28 mouse cellular contexts compared by ENCODE assay signal in the genomic region with DNA sequence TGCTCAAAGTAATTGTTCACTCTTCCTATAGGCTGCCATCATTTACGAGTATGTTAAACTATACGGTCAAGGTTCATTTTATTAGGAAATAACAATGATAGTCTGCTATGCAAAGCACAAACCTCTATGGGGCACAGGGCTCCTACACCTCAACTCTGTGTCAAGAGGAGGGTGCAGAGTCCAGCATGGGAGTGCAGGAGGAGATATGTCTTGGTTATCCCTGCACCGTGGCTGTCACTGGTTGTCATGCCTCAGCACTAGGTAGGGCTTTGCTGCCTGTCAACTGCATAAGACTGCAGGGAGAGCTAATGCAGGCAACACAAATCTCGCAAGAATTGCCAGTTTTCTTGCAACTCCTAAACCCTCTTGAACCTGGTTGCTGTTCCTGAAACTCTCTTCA.
DNase-seq lines count a peak whose midpoint lies in the region; ATAC-seq and TF ChIP-seq lines count a peak whose summit lies in the region.
"Had no signal": no experiment of that assay in that cellular context is flagged by ENCODE, and none has a peak within 500 bp of the region (broad histone marks: within the 10 kb centered on the region; RNA-seq: fewer than 3 reads in every experiment).

No protein-coding gene starts in this region.

- TF ChIP-seq CTCF in intestine, postnatal 0 days (IDR thresholded peaks at IDR 0.05; ENCODE audit: low read depth), result peak; percentile 28; the same call in 1 of the 2 replicates

- 72% methylated on average over 4 of the region's 4 CpGs for WGBS in hindbrain, embryonic 14.5 days
- 78% methylated on average over 4 of the region's 4 CpGs for WGBS in hindbrain, embryonic 12.5 days
- 50% methylated on average over 4 of the region's 4 CpGs for WGBS in intestine, postnatal 0 days
- 75% methylated on average over 4 of the region's 4 CpGs for WGBS in kidney, embryonic 15.5 days

- H3K4me2 ChIP-seq in hindbrain, embryonic 14.5 days (replicated peaks), result 0 out of 2 replicates have a peak overlapping the region, but pooled peaks have one; percentile 6
- no peak overlapping the region for H3K4me2 ChIP-seq in hindbrain, embryonic 12.5 days (replicated peaks)
- H3K4me2 ChIP-seq in intestine, postnatal 0 days (replicated peaks; ENCODE audit: low read depth), result no peak overlapping the region
- H3K4me2 ChIP-seq in kidney, embryonic 15.5 days, result no peak overlapping the region
- H3K4me2 ChIP-seq: embryonic facial prominence, embryonic 13.5 days; embryonic facial prominence, embryonic 15.5 days; forebrain, embryonic 12.5 days had no signal

- peaks cover 36% of the 10 kb centered on the region for H3K4me1 ChIP-seq in hindbrain, embryonic 14.5 days (replicated peaks; ENCODE audit: control insufficient read depth, insufficient read depth, low read length)
- peaks cover 42% of the 10 kb centered on the region for H3K4me1 ChIP-seq in hindbrain, embryonic 12.5 days
- no peaks in the 10 kb centered on the region for H3K4me1 ChIP-seq in intestine, postnatal 0 days (replicated peaks; ENCODE audit: control insufficient read depth, insufficient read depth, low read length)
- peaks cover 13% of the 10 kb centered on the region for H3K4me1 ChIP-seq in kidney, embryonic 15.5 days
- H3K4me1 ChIP-seq: embryonic facial prominence, embryonic 15.5 days had no signal

- ATAC-seq in hindbrain, embryonic 14.5 days (ENCODE audit: low FRiP score), result no peak
- ATAC-seq in hindbrain, embryonic 12.5 days (ENCODE audit: low FRiP score), result no peak
- peak; percentile 96 for ATAC-seq in intestine, postnatal 0 days
- ATAC-seq in kidney, embryonic 15.5 days (replicated peaks; ENCODE audit: low FRiP score), result no peak
- ATAC-seq: activated CD4-positive, CD25-positive, alpha-beta regulatory T cell, adult 4 months; CD4-positive, CD25-positive, alpha-beta regulatory T cell, adult 4 months; forebrain, embryonic 14.5 days; forebrain, embryonic 16.5 days; Patski had no signal

- H3K9me3 ChIP-seq in hindbrain, embryonic 14.5 days (ENCODE audit: control insufficient read depth, low read length), result no peaks in the 10 kb centered on the region
- no peaks in the 10 kb centered on the region for H3K9me3 ChIP-seq in hindbrain, embryonic 12.5 days (replicated peaks)
- H3K9me3 ChIP-seq in intestine, postnatal 0 days (ENCODE audit: control insufficient read depth), result no peaks in the 10 kb centered on the region
- no peaks in the 10 kb centered on the region for H3K9me3 ChIP-seq in kidney, embryonic 15.5 days (replicated peaks)
- H3K9me3 ChIP-seq: embryonic facial prominence, embryonic 13.5 days; embryonic facial prominence, embryonic 15.5 days; forebrain, embryonic 10.5 days; forebrain, embryonic 12.5 days had no signal

- no peak overlapping the region for H3K4me3 ChIP-seq in hindbrain, embryonic 14.5 days (replicated peaks; ENCODE audit: low read length)
- H3K4me3 ChIP-seq in hindbrain, embryonic 12.5 days, result no peak overlapping the region
- H3K4me3 ChIP-seq in intestine, postnatal 0 days (ENCODE audit: low read depth, low read length), result no peak overlapping the region
- H3K4me3 ChIP-seq in kidney, embryonic 15.5 days (replicated peaks), result no peak overlapping the region
- H3K4me3 ChIP-seq: embryonic facial prominence, embryonic 13.5 days; embryonic facial prominence, embryonic 15.5 days; erythroblast, embryonic 14.5 days; forebrain, embryonic 10.5 days; forebrain, embryonic 12.5 days had no signal

- H3K9ac ChIP-seq in hindbrain, embryonic 14.5 days, result no peak overlapping the region
- no peak overlapping the region for H3K9ac ChIP-seq in hindbrain, embryonic 12.5 days
- H3K9ac ChIP-seq in intestine, postnatal 0 days (ENCODE audit: low read depth, low read length), result no peak overlapping the region
- no peak overlapping the region for H3K9ac ChIP-seq in kidney, embryonic 15.5 days
- H3K9ac ChIP-seq: embryonic facial prominence, embryonic 13.5 days; embryonic facial prominence, embryonic 15.5 days; forebrain, embryonic 12.5 days had no signal

- H3K27ac ChIP-seq in hindbrain, embryonic 14.5 days, result no peak overlapping the region
- no peak overlapping the region for H3K27ac ChIP-seq in hindbrain, embryonic 12.5 days
- no peak overlapping the region; the same call in 1 of the 2 replicates for H3K27ac ChIP-seq in intestine, postnatal 0 days (ENCODE audit: low read depth, low read length)
- H3K27ac ChIP-seq in kidney, embryonic 15.5 days, result no peak overlapping the region
- H3K27ac ChIP-seq: embryonic facial prominence, embryonic 13.5 days; embryonic facial prominence, embryonic 15.5 days; forebrain, embryonic 10.5 days; forebrain, embryonic 12.5 days had no signal

- peaks cover 6% of the 10 kb centered on the region for H3K36me3 ChIP-seq in hindbrain, embryonic 14.5 days (replicated peaks; ENCODE audit: control insufficient read depth, insufficient read depth)
- H3K36me3 ChIP-seq in hindbrain, embryonic 12.5 days, result peaks cover 8% of the 10 kb centered on the region
- peaks cover 5% of the 10 kb centered on the region; the same call in 1 of the 2 replicates for H3K36me3 ChIP-seq in intestine, postnatal 0 days (ENCODE audit: control insufficient read depth, insufficient read depth)
- peaks cover 12% of the 10 kb centered on the region for H3K36me3 ChIP-seq in kidney, embryonic 15.5 days
- H3K36me3 ChIP-seq: G1E had no signal

- intact Hi-C loops in heart, postnatal 25 days (cut with DNase I), result loop anchor here (5.0 kb wide), 1 partner anchor 204 kb away; no protein-coding TSS in a partner anchor

- no peaks in the 10 kb centered on the region for H3K27me3 ChIP-seq in hindbrain, embryonic 14.5 days (ENCODE audit: control insufficient read depth, insufficient read depth, low read length)
- no peaks in the 10 kb centered on the region for H3K27me3 ChIP-seq in hindbrain, embryonic 12.5 days
- H3K27me3 ChIP-seq in intestine, postnatal 0 days (replicated peaks; ENCODE audit: control insufficient read depth, insufficient read depth, low read length), result no peaks in the 10 kb centered on the region
- no peaks in the 10 kb centered on the region for H3K27me3 ChIP-seq in kidney, embryonic 15.5 days
- H3K27me3 ChIP-seq: CH12.LX; embryonic facial prominence, embryonic 13.5 days; embryonic facial prominence, embryonic 15.5 days; forebrain, embryonic 12.5 days; Patski had no signal

- peak; percentile 79 for DNase-seq in heart, adult 11 months
- DNase-seq in heart, postnatal 25 days (ENCODE audit: low spot score), result no peak
- no peak for DNase-seq in hindbrain, embryonic 14.5 days (ENCODE audit: low spot score)
- DNase-seq: adrenal gland, adult 8-10 months; adrenal gland, postnatal 14 days; B cell, adult 2 months; cerebellum, adult 11 months; cerebellum, adult 18-20 months; cerebellum, adult 8-10 months; cerebellum, adult 9-11 months; cerebellum, postnatal 14 days; cerebellum, postnatal 36 days; embryo, embryonic 11 days had no signal
